ENCODE assay signal across 2 mouse cellular contexts in the genomic region with DNA sequence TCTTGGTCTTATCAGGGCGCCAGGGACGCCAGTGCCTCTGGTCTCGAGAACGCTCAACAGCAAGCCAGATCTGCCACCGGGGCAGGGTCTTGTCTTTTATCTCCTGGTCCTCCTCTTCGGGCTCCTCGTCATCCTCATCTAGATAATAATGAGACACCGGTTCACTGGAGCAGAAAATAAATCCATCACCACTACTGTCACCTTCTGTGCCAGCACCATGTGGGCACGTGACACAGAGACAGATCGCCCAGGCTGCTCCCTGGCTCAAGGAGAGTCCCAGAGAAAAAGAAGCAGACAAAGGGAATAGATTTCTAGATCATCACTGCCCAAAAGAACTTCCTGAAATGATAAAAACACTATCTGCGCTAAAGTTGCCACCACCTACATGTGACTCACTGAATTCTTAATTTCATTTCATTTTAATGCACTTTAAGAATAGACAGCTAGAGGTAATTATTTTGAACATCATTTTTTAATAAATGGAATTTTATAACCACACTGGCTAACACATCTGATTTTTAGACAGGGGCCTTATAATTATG.
A peak's percentile ranks its signal among the peaks of the same experiment; 100 is the strongest.
TF ChIP-seq lines count a peak whose summit lies in the region.

No protein-coding gene starts in this region.

TF ChIP-seq in C2C12, 6 proteins besides CTCF, POLR2A, EP300 and RAD21:
- TF ChIP-seq MYOG (IDR thresholded peaks at IDR 0.05; ENCODE audit: control insufficient read depth, extremely low read depth, insufficient read length): no peak
- peak; percentile 9 for TF ChIP-seq USF1 (IDR thresholded peaks at IDR 0.05; ENCODE audit: low read depth)

TF ChIP-seq in MEL, 35 proteins besides CTCF, POLR2A, EP300 and RAD21:
- TF ChIP-seq SMC3 (IDR thresholded peaks at IDR 0.05; ENCODE audit: low read depth, low read length): no peak
- no peak for TF ChIP-seq POLR2AphosphoS5 (IDR thresholded peaks at IDR 0.05; ENCODE audit: borderline replicate concordance, low read depth, low read length)
- peak; percentile 35; the same call in 1 of the 2 replicates for TF ChIP-seq SIN3A (IDR thresholded peaks at IDR 0.05; ENCODE audit: low read length)
- TF ChIP-seq NELFE (IDR thresholded peaks at IDR 0.05; ENCODE audit: low read depth, low read length): no peak
- TF ChIP-seq ETS1 (IDR thresholded peaks at IDR 0.05; ENCODE audit: low read depth, low read length): peak; percentile 27; the same call in 1 of the 2 replicates
- TF ChIP-seq POLR2AphosphoS2 (IDR thresholded peaks at IDR 0.05; ENCODE audit: low read length): no peak
- peak; percentile 74 for TF ChIP-seq MAX (IDR thresholded peaks at IDR 0.05; ENCODE audit: low read length)
- TF ChIP-seq USF2 (IDR thresholded peaks at IDR 0.05; ENCODE audit: borderline replicate concordance in 1 of 2, insufficient read depth in 1 of 2, low read depth in 1 of 2, low read length in 2 of 2): peak; percentile 23 to 59; a peak in 2 of 4 replicates
- TF ChIP-seq BHLHE40 (IDR thresholded peaks at IDR 0.05; ENCODE audit: borderline replicate concordance, low read depth, low read length): peak; percentile 84
- TF ChIP-seq USF1 (IDR thresholded peaks at IDR 0.05; ENCODE audit: low read depth, low read length): peak; percentile 93
- TF ChIP-seq ZNF384 (IDR thresholded peaks at IDR 0.05; ENCODE audit: low read depth, low read length): no peak
- TF ChIP-seq MXI1 (IDR thresholded peaks at IDR 0.05; ENCODE audit: low read depth, low read length): peak; percentile 70
- no peak for TF ChIP-seq CHD2 (IDR thresholded peaks at IDR 0.05; ENCODE audit: low read length)
- peak; percentile 58 for TF ChIP-seq GATA1 (IDR thresholded peaks at IDR 0.05; ENCODE audit: low read depth, low read length)
- no peak for TF ChIP-seq JUND (IDR thresholded peaks at IDR 0.05; ENCODE audit: low read depth, low read length)
- TF ChIP-seq MYC (IDR thresholded peaks at IDR 0.05; ENCODE audit: low read depth, low read length): peak; percentile 44; the same call in 1 of the 2 replicates
- TF ChIP-seq ELF1 (IDR thresholded peaks at IDR 0.05; ENCODE audit: low read depth, low read length): peak; percentile 37; the same call in 1 of the 2 replicates
- TF ChIP-seq UBTF (IDR thresholded peaks at IDR 0.05; ENCODE audit: borderline replicate concordance, insufficient read depth, low read depth, low read length): no peak
- TF ChIP-seq MAZ (IDR thresholded peaks at IDR 0.05; ENCODE audit: low read depth, low read length): no peak
